Mouse (Mus musculus): ENCODE data around the gene Slc23a3. TPM values are rescaled to one million over a fixed set of nuclear protein-coding genes. Genes with fewer than 3 reads are reported as not detected.

Slc23a3 gene
- 0.10 and 0.18 TPM in 2 replicates for polyA plus RNA-seq (2014; fragmentation: Nextera tagmentation; extraction: Ambion mirVana)

- H3K9ac ChIP-seq (replicated peaks; ENCODE audit: low read length) = no peak within 1 kb of the TSS
- H3K27me3 ChIP-seq (ENCODE audit: control insufficient read depth, insufficient read depth, low read length) = no peaks in the 10 kb centered on the region
- no peak within 1 kb of the TSS for H3K4me3 ChIP-seq (ENCODE audit: low read depth, low read length)
- no peaks in the 10 kb centered on the region for H3K9me3 ChIP-seq (replicated peaks; ENCODE audit: control insufficient read depth, low read length)
- DNase-seq (ENCODE audit: low spot score) = no peak
- H3K4me1 ChIP-seq (ENCODE audit: control insufficient read depth, insufficient read depth, low read length) = no peaks in the 10 kb centered on the region
- peaks cover 3% of the 10 kb centered on the region; the same call in 1 of the 2 replicates for H3K36me3 ChIP-seq (replicated peaks; ENCODE audit: control insufficient read depth, insufficient read depth, low read depth, low read length)
- ATAC-seq (replicated peaks; ENCODE audit: insufficient number of reproducible peaks, low FRiP score, low TSS enrichment, low read depth) = no peak
- WGBS = 62% methylated on average over 12 of the region's 12 CpGs
- no peak within 1 kb of the TSS for H3K27ac ChIP-seq (replicated peaks; ENCODE audit: low read depth, low read length)
- H3K4me2 ChIP-seq (ENCODE audit: low read depth, low read length) = no peak within 1 kb of the TSS
These were observed at the start of gene Slc23a3 for GRCm38 (mm10) chr1:75133421-75134207. Gene Slc23a3, minus strand, starts transcription at chr1:75133890.

DNA sequence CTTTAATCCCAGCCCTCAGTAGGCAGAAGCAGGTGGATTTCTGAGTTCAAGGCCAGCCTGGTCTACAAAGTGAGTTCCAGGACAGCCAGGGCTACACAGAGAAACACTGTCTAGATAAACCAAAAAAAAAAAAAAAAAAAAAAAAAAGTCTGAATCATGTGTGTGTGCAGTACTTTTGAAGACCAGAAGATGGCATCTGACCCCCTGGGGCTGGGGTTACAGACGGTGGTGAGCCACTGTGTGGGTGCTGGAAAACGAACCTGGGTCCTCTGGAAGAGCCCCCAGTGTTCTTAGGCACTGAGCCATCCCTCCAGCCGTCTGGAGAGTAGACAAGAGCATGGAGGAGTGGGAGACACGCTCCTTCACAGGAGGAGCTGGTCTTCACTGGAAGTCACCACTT is 48.5 kb upstream of the Slc23a3 start:
- no peak overlapping the region for H3K4me3 ChIP-seq (ENCODE audit: low read depth, low read length)
- no peaks in the 10 kb centered on the region for H3K27me3 ChIP-seq (ENCODE audit: control insufficient read depth, insufficient read depth, low read length)
- no peak overlapping the region for H3K4me2 ChIP-seq (ENCODE audit: low read depth, low read length)
- DNase-seq (ENCODE audit: low spot score) (no peak), ATAC-seq (replicated peaks; ENCODE audit: insufficient number of reproducible peaks, low FRiP score, low TSS enrichment, low read depth) (no peak)
- H3K4me1 ChIP-seq (ENCODE audit: control insufficient read depth, insufficient read depth, low read length) = 0 out of 2 replicates have a peak, but pooled peaks cover 3% of the 10 kb centered on the region
- no peak overlapping the region for H3K27ac ChIP-seq (replicated peaks; ENCODE audit: low read depth, low read length)
- 74% methylated on average over 4 of the region's 4 CpGs for whole genome bisulfite sequencing
- no peak overlapping the region for H3K9ac ChIP-seq (replicated peaks; ENCODE audit: low read length)
- no peaks in the 10 kb centered on the region for H3K9me3 ChIP-seq (replicated peaks; ENCODE audit: control insufficient read depth, low read length)
- H3K36me3 ChIP-seq (replicated peaks; ENCODE audit: control insufficient read depth, insufficient read depth, low read depth, low read length) = peaks cover 2% of the 10 kb centered on the region

GRCm38 (mm10) chr1:75181377-75181870 is 47.7 kb upstream of the Slc23a3 start:
- WGBS = 81% methylated on average over 4 of the region's 4 CpGs
- ATAC-seq (replicated peaks; ENCODE audit: insufficient number of reproducible peaks, low FRiP score, low TSS enrichment, low read depth) = no peak

GRCm38 (mm10) chr1:75180741-75181140 is 47.1 kb upstream of the Slc23a3 start:
- no peak for ATAC-seq (replicated peaks; ENCODE audit: insufficient number of reproducible peaks, low FRiP score, low TSS enrichment, low read depth)
- 40% methylated on average over 7 of the region's 7 CpGs for WGBS
- Histone ChIP-seq H3K4me3 (ENCODE audit: low read depth, low read length) (peak overlapping the region; percentile 60), H3K27ac (replicated peaks; ENCODE audit: low read depth, low read length) (no peak overlapping the region), H3K27me3 (ENCODE audit: control insufficient read depth, insufficient read depth, low read length) (no peaks in the 10 kb centered on the region), H3K4me1 (ENCODE audit: control insufficient read depth, insufficient read depth, low read length) (0 out of 2 replicates have a peak, but pooled peaks cover 3% of the 10 kb centered on the region), H3K9ac (replicated peaks; ENCODE audit: low read length) (no peak overlapping the region), H3K9me3 (replicated peaks; ENCODE audit: control insufficient read depth, low read length) (no peaks in the 10 kb centered on the region), H3K36me3 (replicated peaks; ENCODE audit: control insufficient read depth, insufficient read depth, low read depth, low read length) (peaks cover 2% of the 10 kb centered on the region), H3K4me2 (ENCODE audit: low read depth, low read length) (peak overlapping the region; percentile 96)
- DNase-seq (ENCODE audit: low spot score) = no peak

More at GRCm38 (mm10) chr1:75181377-75181870, 47.7 kb upstream of the Slc23a3 start:
- Histone ChIP-seq H3K27me3 (ENCODE audit: control insufficient read depth, insufficient read depth, low read length) (no peaks in the 10 kb centered on the region), H3K4me2 (ENCODE audit: low read depth, low read length) (no peak overlapping the region), H3K9ac (replicated peaks; ENCODE audit: low read length) (no peak overlapping the region), H3K4me3 (ENCODE audit: low read depth, low read length) (no peak overlapping the region), H3K4me1 (ENCODE audit: control insufficient read depth, insufficient read depth, low read length) (0 out of 2 replicates have a peak, but pooled peaks cover 3% of the 10 kb centered on the region), H3K36me3 (replicated peaks; ENCODE audit: control insufficient read depth, insufficient read depth, low read depth, low read length) (peaks cover 2% of the 10 kb centered on the region), H3K27ac (replicated peaks; ENCODE audit: low read depth, low read length) (no peak overlapping the region), H3K9me3 (replicated peaks; ENCODE audit: control insufficient read depth, low read length) (no peaks in the 10 kb centered on the region)
- DNase-seq (ENCODE audit: low spot score) = no peak

- WGBS = under 1% methylated on average over 31 of the region's 31 CpGs
- H3K27ac ChIP-seq (replicated peaks; ENCODE audit: low read depth, low read length) = no peak within 1 kb of the TSS; the same call in 1 of the 2 replicates
These were observed 46.5 kb upstream of the Slc23a3 start, which contains the start of gene Abcb6 for GRCm38 (mm10) chr1:75180105-75180590. Gene Abcb6, minus strand, starts transcription at chr1:75180392.

GRCm38 (mm10) chr1:75179334-75180104 is 45.8 kb upstream of the Slc23a3 start:
- ATAC-seq (replicated peaks; ENCODE audit: insufficient number of reproducible peaks, low FRiP score, low TSS enrichment, low read depth) (peak; percentile 39; the same call in 1 of the 2 replicates), DNase-seq (ENCODE audit: low spot score) (peak; percentile 47)
- 11% methylated on average over 23 of the region's 23 CpGs for WGBS
- Histone ChIP-seq H3K27me3 (ENCODE audit: control insufficient read depth, insufficient read depth, low read length) (no peaks in the 10 kb centered on the region), H3K4me3 (ENCODE audit: low read depth, low read length) (peak overlapping the region; percentile 60), H3K9me3 (replicated peaks; ENCODE audit: control insufficient read depth, low read length) (no peaks in the 10 kb centered on the region), H3K4me2 (ENCODE audit: low read depth, low read length) (peak overlapping the region; percentile 96), H3K36me3 (replicated peaks; ENCODE audit: control insufficient read depth, insufficient read depth, low read depth, low read length) (peaks cover 2% of the 10 kb centered on the region), H3K4me1 (ENCODE audit: control insufficient read depth, insufficient read depth, low read length) (0 out of 2 replicates have a peak, but pooled peaks cover 3% of the 10 kb centered on the region), H3K27ac (replicated peaks; ENCODE audit: low read depth, low read length) (no peak overlapping the region; the same call in 1 of the 2 replicates), H3K9ac (replicated peaks; ENCODE audit: low read length) (peak overlapping the region; percentile 70)

More at GRCm38 (mm10) chr1:75180105-75180590, 46.5 kb upstream of the Slc23a3 start, which contains the start of gene Abcb6:
- peak; percentile 91 for ATAC-seq (replicated peaks; ENCODE audit: insufficient number of reproducible peaks, low FRiP score, low TSS enrichment, low read depth)
- Histone ChIP-seq H3K36me3 (replicated peaks; ENCODE audit: control insufficient read depth, insufficient read depth, low read depth, low read length) (peaks cover 2% of the 10 kb centered on the region), H3K9me3 (replicated peaks; ENCODE audit: control insufficient read depth, low read length) (no peaks in the 10 kb centered on the region), H3K4me2 (ENCODE audit: low read depth, low read length) (peak within 1 kb of the TSS; percentile 96), H3K4me1 (ENCODE audit: control insufficient read depth, insufficient read depth, low read length) (0 out of 2 replicates have a peak, but pooled peaks cover 3% of the 10 kb centered on the region), H3K4me3 (ENCODE audit: low read depth, low read length) (peak within 1 kb of the TSS; percentile 60), H3K9ac (replicated peaks; ENCODE audit: low read length) (peak within 1 kb of the TSS; percentile 70), H3K27me3 (ENCODE audit: control insufficient read depth, insufficient read depth, low read length) (no peaks in the 10 kb centered on the region)
- peak; percentile 94 for DNase-seq (ENCODE audit: low spot score)

DNA sequence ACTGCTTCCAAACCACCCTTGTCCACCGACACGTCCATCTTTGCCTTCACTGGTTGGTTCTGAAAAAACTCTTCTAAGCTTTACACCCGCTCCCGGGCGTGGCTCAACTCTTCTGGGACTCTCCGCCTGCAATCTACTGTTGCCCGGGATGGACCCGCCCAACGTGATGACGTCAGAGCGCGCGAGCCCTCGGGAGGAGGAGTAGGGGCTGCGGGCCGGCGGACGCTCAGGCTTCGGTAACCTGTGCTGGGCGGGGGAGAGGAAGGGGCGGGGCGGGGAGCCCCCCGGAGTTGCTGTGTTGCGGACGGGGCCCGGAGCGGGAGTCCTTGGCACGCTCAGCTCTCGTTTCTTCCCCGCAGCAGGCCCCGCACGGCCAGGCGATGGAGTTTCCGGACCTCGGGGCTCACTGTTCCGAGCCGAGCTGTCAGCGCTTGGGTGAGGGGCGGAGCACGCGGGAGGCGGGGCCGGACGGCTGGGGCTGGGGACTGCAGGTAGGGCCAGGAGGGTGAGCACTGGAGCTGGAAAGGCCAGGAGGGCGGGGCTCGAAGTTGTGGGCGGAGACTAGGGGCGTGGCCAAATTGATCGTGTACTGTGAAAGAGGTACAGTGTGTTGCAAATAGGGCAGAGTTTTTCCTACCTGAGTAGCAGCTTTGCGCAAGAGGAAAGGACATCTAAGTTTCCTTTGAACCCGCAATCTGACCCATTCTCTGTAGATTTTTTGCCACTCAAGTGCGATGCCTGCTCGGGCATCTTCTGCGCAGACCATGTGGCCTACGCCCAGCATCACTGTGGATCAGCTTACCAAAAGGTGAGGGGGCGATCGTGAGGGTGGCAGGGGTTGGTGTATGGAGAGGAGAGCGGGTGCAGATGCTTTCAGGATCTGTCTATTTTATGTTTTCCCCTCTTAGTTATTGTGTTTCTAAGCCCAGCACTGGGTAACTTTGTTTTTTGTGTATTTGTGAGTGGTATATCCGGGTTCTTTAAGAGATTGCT is 35.1 kb upstream of the Slc23a3 start, which contains the start of gene Zfand2b:
Gene Zfand2b, plus strand, starts transcription at position 175 of the 993 bp plus-strand sequence.
- Histone ChIP-seq H3K9ac (replicated peaks; ENCODE audit: low read length) (peak within 1 kb of the TSS; percentile 58), H3K4me1 (ENCODE audit: control insufficient read depth, insufficient read depth, low read length) (peaks cover 3% of the 10 kb centered on the region; the same call in 1 of the 2 replicates), H3K27ac (replicated peaks; ENCODE audit: low read depth, low read length) (no peak within 1 kb of the TSS; the same call in 1 of the 2 replicates), H3K4me2 (ENCODE audit: low read depth, low read length) (peak within 1 kb of the TSS; percentile 41), H3K4me3 (ENCODE audit: low read depth, low read length) (peak within 1 kb of the TSS; percentile 63), H3K36me3 (replicated peaks; ENCODE audit: control insufficient read depth, insufficient read depth, low read depth, low read length) (peaks cover 6% of the 10 kb centered on the region; the same call in 1 of the 2 replicates), H3K27me3 (ENCODE audit: control insufficient read depth, insufficient read depth, low read length) (no peaks in the 10 kb centered on the region), H3K9me3 (replicated peaks; ENCODE audit: control insufficient read depth, low read length) (no peaks in the 10 kb centered on the region)
- peak; percentile 97 for DNase-seq (ENCODE audit: low spot score)
- peak; percentile 95 for ATAC-seq (replicated peaks; ENCODE audit: insufficient number of reproducible peaks, low FRiP score, low TSS enrichment, low read depth)
- under 1% methylated on average over 59 of the region's 59 CpGs for WGBS

Measured in embryonic facial prominence, embryonic 11.5 days (tissue).